Mouse (Mus musculus) lung, postnatal 25 days (tissue): ENCODE results near the gene Inhba.

Experiments
- DNase-seq: peaks from one replicate; pipeline ENCODE4 v3.0.0; 2022; ENCODE audit warnings: low spot score

Inhba gene

GRCm38 (mm10) chr13:16011372-16012242 is at the start of gene Inhba:
Inhba (plus strand) TSS chr13:16011851.
- no peak for DNase-seq

GRCm38 (mm10) chr13:15976584-15976983 is 35.1 kb upstream of the Inhba start:
- no peak for DNase-seq

- DNase-seq: no peak
These were observed 32.1 kb upstream of the Inhba start for GRCm38 (mm10) chr13:15979551-15979950.

- no peak for DNase-seq
These were observed 29.6 kb upstream of the Inhba start for GRCm38 (mm10) chr13:15982041-15982440.

- DNase-seq: no peak
These were observed 25.9 kb upstream of the Inhba start for GRCm38 (mm10) chr13:15985761-15986160.

GRCm38 (mm10) chr13:15986172-15986571 is 25.5 kb upstream of the Inhba start:
- no peak for DNase-seq

- DNase-seq: no peak
These were observed 16.3 kb upstream of the Inhba start for GRCm38 (mm10) chr13:15995314-15995713.

GRCm38 (mm10) chr13:16005517-16005916 is 6.1 kb upstream of the Inhba start:
- peak; percentile 18 for DNase-seq

- DNase-seq: no peak
These were observed 3.9 kb upstream of the Inhba start for GRCm38 (mm10) chr13:16007748-16008147.

- no peak for DNase-seq
These were observed 3.3 kb upstream of the Inhba start for GRCm38 (mm10) chr13:16008348-16008747.

GRCm38 (mm10) chr13:16009766-16010465 is 1.7 kb upstream of the Inhba start:
- no peak for DNase-seq

- DNase-seq: no peak
These were observed 1.1 kb upstream of the Inhba start for GRCm38 (mm10) chr13:16010586-16010985.

- DNase-seq: peak; percentile 83
These were observed 714 bp downstream of the Inhba start for GRCm38 (mm10) chr13:16012243-16012887.

GRCm38 (mm10) chr13:16014166-16014565 is 2.5 kb downstream of the Inhba start:
- no peak for DNase-seq

- DNase-seq: no peak
These were observed 4.9 kb downstream of the Inhba start for GRCm38 (mm10) chr13:16016506-16016905.

- DNase-seq: no peak
These were observed 5.7 kb downstream of the Inhba start for GRCm38 (mm10) chr13:16017338-16017737.

GRCm38 (mm10) chr13:16017777-16018176 is 6.1 kb downstream of the Inhba start:
- no peak for DNase-seq

GRCm38 (mm10) chr13:16018807-16019510 is 7.3 kb downstream of the Inhba start:
- no peak for DNase-seq

GRCm38 (mm10) chr13:16020659-16021058 is 9.0 kb downstream of the Inhba start:
- DNase-seq: peak; percentile 23

- no peak for DNase-seq
These were observed 9.5 kb downstream of the Inhba start for GRCm38 (mm10) chr13:16021181-16021580.

- DNase-seq: no peak
These were observed 10.2 kb downstream of the Inhba start for GRCm38 (mm10) chr13:16021849-16022248.

GRCm38 (mm10) chr13:16022536-16022935 is 10.9 kb downstream of the Inhba start:
- DNase-seq: no peak
